Mouse (Mus musculus) olfactory bulb, adult 2 months (tissue): ENCODE results near the gene Bmt2.

Experiments used
- CTCF ChIP-seq: fragments of 200-500 bp; IDR thresholded peaks from 2 replicates; pipeline ENCODE4 v1.5.1; 2012; ENCODE audit warnings: low read depth, mild to moderate bottlenecking, low read length, moderate library complexity; ENCODE audit not compliant: insufficient read depth
- POLR2A ChIP-seq: fragments of 200-500 bp; IDR thresholded peaks from 2 replicates; pipeline ENCODE4 v1.6.1; 2012; ENCODE audit warnings: mild to moderate bottlenecking, low read depth, low read length, moderate library complexity; ENCODE audit not compliant: insufficient read depth

- no peak for TF ChIP-seq CTCF
- no peak for TF ChIP-seq POLR2A
Measured at GRCm38 (mm10) chr6:13650854-13651253, 26.9 kb downstream of the Bmt2 start.
